Mouse (Mus musculus) embryonic facial prominence, embryonic 13.5 days (tissue): ENCODE results near the gene Efhc1. TPM values are rescaled to one million over a fixed set of nuclear protein-coding genes. Genes with fewer than 3 reads are reported as not detected.

ENCODE experiments used
- ATAC-seq: fragments of 200-750 bp; cut with Nextera tagmentation; 2 replicates; pipeline ENCODE4 v1.8.0; 2017; ENCODE audit warnings: low read depth; ENCODE audit not compliant: insufficient number of reproducible peaks, insufficient read depth, low FRiP score, low TSS enrichment
- H3K27ac ChIP-seq: fragments of 300-500 bp; sonication (generic); 2 replicates; pipeline ENCODE4 v1.5.1; 2015; ENCODE audit warnings: moderate library complexity, mild to moderate bottlenecking, inconsistent platforms
- H3K27me3 ChIP-seq: fragments of 300-500 bp; sonication (generic); 2 replicates; pipeline ENCODE4 v1.6.1; 2015; ENCODE audit warnings: mild to moderate bottlenecking, inconsistent platforms
- H3K36me3 ChIP-seq: fragments of 300-500 bp; sonication (generic); 2 replicates; pipeline ENCODE4 v1.6.1; 2015; ENCODE audit warnings: mild to moderate bottlenecking, inconsistent platforms
- H3K4me1 ChIP-seq: fragments of 300-500 bp; sonication (generic); 2 replicates; pipeline ENCODE4 v1.6.1; 2015; ENCODE audit warnings: inconsistent platforms
- H3K4me2 ChIP-seq: fragments of 300-500 bp; sonication (generic); 2 replicates; pipeline ENCODE4 v1.6.1; 2015; ENCODE audit warnings: moderate library complexity, mild to moderate bottlenecking, inconsistent platforms
- H3K4me3 ChIP-seq: fragments of 300-500 bp; sonication (generic); 2 replicates; pipeline ENCODE4 v1.5.1; 2015; ENCODE audit warnings: mild to moderate bottlenecking, inconsistent platforms
- H3K9ac ChIP-seq: fragments of 300-500 bp; sonication (generic); 2 replicates; pipeline ENCODE4 v1.6.1; 2015; ENCODE audit warnings: mild to moderate bottlenecking, inconsistent platforms
- H3K9me3 ChIP-seq: fragments of 300-500 bp; sonication (generic); 2 replicates; pipeline ENCODE4 v1.6.1; 2016; ENCODE audit warnings: inconsistent platforms
- WGBS: fragments of 180-500 bp; shearing (Covaris S2); methylation state at CpG from one replicate; pipeline ENCODE4 v1.1.7; 2015; ENCODE audit warnings: mixed read lengths; 5-methylcytosine and 5-hydroxymethylcytosine counted together
- polyA plus RNA-seq: library from polyadenylated mRNA; unstranded; fragments of >200 nt; fragmentation: Nextera tagmentation; extraction: Ambion mirVana; gene quantifications from 2 replicates; pipeline ENCODE4 v1.2.1, GENCODE M21; 2015

Gene Efhc1
- 2.6 and 2.7 TPM in 2 replicates for polyA plus RNA-seq

DNA sequence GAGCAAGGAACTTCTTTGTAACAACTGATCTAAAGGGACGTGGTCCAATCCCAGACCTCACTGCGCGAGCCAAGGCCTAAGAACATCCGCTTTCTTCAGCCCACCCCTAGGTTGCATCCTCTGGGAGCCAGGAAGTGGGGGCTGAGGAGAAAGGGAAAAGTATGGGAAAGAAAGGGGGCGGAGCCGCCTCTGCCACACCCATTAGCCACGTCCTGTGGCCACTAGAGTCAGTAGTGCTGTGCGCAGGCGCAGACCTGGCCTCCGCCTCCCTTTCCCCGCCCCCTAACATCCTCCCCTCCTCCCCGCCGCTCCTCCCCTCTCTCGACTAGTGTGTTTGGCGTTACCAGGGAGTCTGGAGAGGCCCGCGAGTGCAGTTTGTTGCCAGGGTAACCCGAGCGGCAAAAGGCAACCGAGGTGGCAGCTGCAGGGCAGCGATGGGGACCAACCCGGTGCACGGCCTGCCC lies at the start of gene Efhc1:
Gene Efhc1, plus strand, starts transcription at position 327 of the 464 bp plus-strand sequence.
- peaks cover 4% of the 10 kb centered on the region for H3K4me1 ChIP-seq
- peak within 1 kb of the TSS; percentile 59 for H3K4me3 ChIP-seq
- peak within 1 kb of the TSS; percentile 81 for H3K4me2 ChIP-seq
- peak within 1 kb of the TSS; percentile 74 for H3K27ac ChIP-seq
- H3K9ac ChIP-seq, result peak within 1 kb of the TSS; percentile 79
- H3K27me3 ChIP-seq, result no peaks in the 10 kb centered on the region
- no peaks in the 10 kb centered on the region for H3K9me3 ChIP-seq
- H3K36me3 ChIP-seq, result no peaks in the 10 kb centered on the region
- WGBS, result under 1% methylated on average over 23 of the region's 23 CpGs
- peak; percentile 95 for ATAC-seq

DNA sequence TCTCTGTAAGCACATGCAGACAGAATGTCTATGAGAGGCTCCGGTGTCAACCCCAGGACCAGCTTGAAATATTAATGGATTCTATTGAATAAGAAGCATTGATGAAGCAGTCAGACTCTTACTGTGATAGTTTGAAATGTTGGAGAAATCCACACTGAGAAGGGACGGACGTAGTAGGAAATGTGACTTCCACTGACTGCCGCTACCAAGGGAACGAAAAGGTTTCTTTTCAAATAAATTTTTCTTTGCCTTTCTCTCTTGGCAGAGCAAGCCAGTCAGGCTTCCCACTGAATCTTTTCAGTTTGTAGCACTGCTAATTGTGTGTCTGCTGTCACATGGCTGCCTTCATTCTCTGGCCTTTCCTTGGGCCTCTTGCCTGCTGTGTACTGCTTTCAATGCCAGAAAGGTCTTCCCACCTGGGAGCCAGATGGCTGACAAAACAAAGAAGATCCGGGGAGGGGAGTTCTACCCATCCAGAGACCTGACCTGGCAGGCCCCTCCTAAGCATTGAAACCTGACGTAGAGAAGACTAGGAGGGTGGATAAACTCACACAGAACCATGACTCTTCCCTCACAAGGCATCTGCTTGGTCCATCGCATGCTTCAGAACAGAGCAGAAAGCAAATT lies 45.8 kb upstream of the Efhc1 start:
- Histone ChIP-seq H3K4me2 (no peak overlapping the region), H3K27ac (no peak overlapping the region), H3K9me3 (no peaks in the 10 kb centered on the region), H3K27me3 (no peaks in the 10 kb centered on the region), H3K9ac (no peak overlapping the region), H3K36me3 (no peaks in the 10 kb centered on the region), H3K4me1 (peaks cover 3% of the 10 kb centered on the region; the same call in 1 of the 2 replicates), H3K4me3 (no peak overlapping the region)
- no peak for ATAC-seq
- WGBS, result 83% methylated on average over 8 of the region's 8 CpGs

GRCm38 (mm10) chr1:20906128-20906515 lies 45.3 kb upstream of the Efhc1 start:
- no peaks in the 10 kb centered on the region for H3K27me3 ChIP-seq
- H3K27ac ChIP-seq, result no peak overlapping the region
- no peak for ATAC-seq
- no peaks in the 10 kb centered on the region for H3K9me3 ChIP-seq
- H3K4me2 ChIP-seq, result no peak overlapping the region
- WGBS, result 85% methylated on average over 9 of the region's 9 CpGs
- H3K4me3 ChIP-seq, result no peak overlapping the region
- H3K36me3 ChIP-seq, result no peaks in the 10 kb centered on the region
- no peak overlapping the region for H3K9ac ChIP-seq
- peaks cover 3% of the 10 kb centered on the region; the same call in 1 of the 2 replicates for H3K4me1 ChIP-seq

GRCm38 (mm10) chr1:20908541-20908940 lies 42.9 kb upstream of the Efhc1 start:
- WGBS, result 43% methylated on average over 4 of the region's 4 CpGs
- Histone ChIP-seq H3K9ac (no peak overlapping the region), H3K36me3 (no peaks in the 10 kb centered on the region), H3K4me3 (no peak overlapping the region), H3K27ac (no peak overlapping the region), H3K4me2 (no peak overlapping the region), H3K27me3 (no peaks in the 10 kb centered on the region), H3K9me3 (no peaks in the 10 kb centered on the region), H3K4me1 (peaks cover 7% of the 10 kb centered on the region)
- no peak for ATAC-seq

- no peak overlapping the region for H3K4me3 ChIP-seq
- H3K9ac ChIP-seq, result no peak overlapping the region
- H3K27ac ChIP-seq, result no peak overlapping the region
- no peaks in the 10 kb centered on the region for H3K27me3 ChIP-seq
- no peaks in the 10 kb centered on the region for H3K36me3 ChIP-seq
- peaks cover 7% of the 10 kb centered on the region for H3K4me1 ChIP-seq
- H3K4me2 ChIP-seq, result no peak overlapping the region
- no peaks in the 10 kb centered on the region for H3K9me3 ChIP-seq
- WGBS, result 29% methylated on average over 2 of the region's 2 CpGs
- ATAC-seq, result no peak
These were observed 39.3 kb upstream of the Efhc1 start for GRCm38 (mm10) chr1:20912115-20912514.

- no peak overlapping the region for H3K4me3 ChIP-seq
- no peak overlapping the region for H3K9ac ChIP-seq
- H3K4me2 ChIP-seq, result no peak overlapping the region
- no peaks in the 10 kb centered on the region for H3K27me3 ChIP-seq
- H3K36me3 ChIP-seq, result no peaks in the 10 kb centered on the region
- no peak overlapping the region for H3K27ac ChIP-seq
- ATAC-seq, result no peak
- peaks cover 7% of the 10 kb centered on the region; the same call in 1 of the 2 replicates for H3K4me1 ChIP-seq
- 55% methylated on average over 13 of the region's 13 CpGs for WGBS
- no peaks in the 10 kb centered on the region for H3K9me3 ChIP-seq
These were observed 38.8 kb upstream of the Efhc1 start for GRCm38 (mm10) chr1:20912527-20913171.

GRCm38 (mm10) chr1:20914769-20915168 lies 36.7 kb upstream of the Efhc1 start:
- H3K4me1 ChIP-seq, result peaks cover 4% of the 10 kb centered on the region; the same call in 1 of the 2 replicates
- 92% methylated on average over 3 of the region's 3 CpGs for WGBS
- no peaks in the 10 kb centered on the region for H3K27me3 ChIP-seq
- no peak overlapping the region for H3K27ac ChIP-seq
- no peak overlapping the region for H3K9ac ChIP-seq
- 0 out of 2 replicates have a peak, but pooled peaks have one; percentile 20 for ATAC-seq
- H3K9me3 ChIP-seq, result no peaks in the 10 kb centered on the region
- H3K4me3 ChIP-seq, result no peak overlapping the region
- no peaks in the 10 kb centered on the region for H3K36me3 ChIP-seq
- no peak overlapping the region for H3K4me2 ChIP-seq

DNA sequence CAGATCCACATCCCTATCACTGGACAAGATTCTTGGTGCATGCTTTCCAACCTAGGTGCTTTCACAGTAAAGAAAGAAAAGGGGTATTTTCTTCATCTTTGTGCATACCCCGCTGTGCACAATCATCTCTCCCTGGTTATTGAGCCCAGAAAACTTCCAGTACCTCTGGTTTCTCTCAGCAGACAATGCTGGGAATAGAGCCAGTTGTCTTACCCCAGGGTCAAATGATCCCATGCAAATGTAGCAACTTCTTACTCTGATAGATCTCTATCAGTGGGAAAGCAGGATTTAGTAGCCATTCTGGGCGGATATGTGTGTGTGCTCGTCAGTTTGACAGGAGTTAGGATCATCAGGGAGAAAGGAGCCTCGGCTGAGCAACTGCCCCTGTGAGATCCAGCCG lies 35.8 kb upstream of the Efhc1 start:
- H3K36me3 ChIP-seq, result no peaks in the 10 kb centered on the region
- no peaks in the 10 kb centered on the region for H3K27me3 ChIP-seq
- no peaks in the 10 kb centered on the region for H3K9me3 ChIP-seq
- no peak overlapping the region for H3K27ac ChIP-seq
- H3K9ac ChIP-seq, result no peak overlapping the region
- 77% methylated on average over 5 of the region's 5 CpGs for WGBS
- H3K4me2 ChIP-seq, result no peak overlapping the region
- no peak for ATAC-seq
- no peak overlapping the region for H3K4me3 ChIP-seq
- H3K4me1 ChIP-seq, result peaks cover 5% of the 10 kb centered on the region; the same call in 1 of the 2 replicates

GRCm38 (mm10) chr1:20917496-20918050 lies 33.9 kb upstream of the Efhc1 start:
- Histone ChIP-seq H3K9me3 (no peaks in the 10 kb centered on the region), H3K4me3 (no peak overlapping the region), H3K4me1 (peaks cover 12% of the 10 kb centered on the region), H3K4me2 (no peak overlapping the region), H3K36me3 (no peaks in the 10 kb centered on the region), H3K9ac (no peak overlapping the region), H3K27ac (no peak overlapping the region), H3K27me3 (no peaks in the 10 kb centered on the region)
- no peak for ATAC-seq
- 84% methylated on average over 6 of the region's 6 CpGs for WGBS

GRCm38 (mm10) chr1:20919728-20920127 lies 31.7 kb upstream of the Efhc1 start:
- 82% methylated on average over 2 of the region's 2 CpGs for WGBS
- no peak for ATAC-seq

GRCm38 (mm10) chr1:20921081-20921528 lies 30.3 kb upstream of the Efhc1 start:
- Histone ChIP-seq H3K27ac (no peak overlapping the region), H3K4me1 (peaks cover 17% of the 10 kb centered on the region), H3K9me3 (no peaks in the 10 kb centered on the region), H3K27me3 (no peaks in the 10 kb centered on the region), H3K9ac (no peak overlapping the region), H3K4me3 (no peak overlapping the region), H3K4me2 (no peak overlapping the region), H3K36me3 (no peaks in the 10 kb centered on the region)
- ATAC-seq, result no peak
- 75% methylated on average over 10 of the region's 10 CpGs for WGBS

More at GRCm38 (mm10) chr1:20919728-20920127, 31.7 kb upstream of the Efhc1 start:
- H3K4me2 ChIP-seq, result no peak overlapping the region
- H3K27me3 ChIP-seq, result no peaks in the 10 kb centered on the region
- no peaks in the 10 kb centered on the region for H3K36me3 ChIP-seq
- no peak overlapping the region for H3K4me3 ChIP-seq
- H3K9ac ChIP-seq, result no peak overlapping the region
- H3K4me1 ChIP-seq, result peaks cover 17% of the 10 kb centered on the region
- H3K9me3 ChIP-seq, result no peaks in the 10 kb centered on the region
- no peak overlapping the region for H3K27ac ChIP-seq
